Mouse (Mus musculus) brain, embryonic 14.5 days (tissue): Measurements from ENCODE around the gene Gfi1.

Experiments used
- CTCF ChIP-seq: fragments of 200-500 bp; IDR thresholded peaks from 2 replicates; pipeline ENCODE4 v1.5.1; 2012; ENCODE audit warnings: inconsistent platforms, mild to moderate bottlenecking, moderate library complexity, borderline replicate concordance; ENCODE audit not compliant: insufficient read depth, insufficient read length; ENCODE audit errors: extremely low read depth
- POLR2A ChIP-seq: fragments of 200-500 bp; IDR thresholded peaks from 2 replicates; pipeline ENCODE4 v1.6.1; 2012; ENCODE audit warnings: mild to moderate bottlenecking, inconsistent platforms, borderline replicate concordance; ENCODE audit not compliant: poor library complexity, insufficient read depth, insufficient read length, severe bottlenecking; ENCODE audit errors: extremely low read depth

DNA sequence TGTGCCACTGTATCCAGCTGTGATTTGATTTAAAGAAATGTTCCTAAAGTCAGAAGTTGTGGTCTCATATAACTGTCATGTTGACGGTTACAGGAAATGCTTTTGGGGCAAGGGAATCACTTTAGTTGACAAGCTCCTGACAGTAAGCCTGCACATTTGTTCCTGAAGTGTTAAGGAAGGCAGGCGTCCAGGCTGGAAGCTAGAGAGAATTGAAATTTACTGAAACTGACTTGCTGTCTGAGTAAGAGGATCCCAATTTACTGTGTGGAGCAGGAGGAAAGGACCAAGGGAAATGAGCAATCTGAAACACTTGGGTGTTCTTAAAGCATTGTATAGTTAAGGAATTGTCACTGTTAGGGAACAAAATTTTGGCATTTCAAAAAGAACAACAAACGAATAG lies 6.6 kb downstream of the Gfi1 start:
- TF ChIP-seq POLR2A (no peak), CTCF (no peak)
